ENCODE assay signal across 8 mouse cellular contexts in genomic region chr2:73312152-73313116, GRCm38 (mm10). TPM values are rescaled to one million over a fixed set of nuclear protein-coding genes. Genes with fewer than 3 reads are reported as not detected.
DNase-seq lines count a peak whose midpoint lies in the region; ATAC-seq and TF ChIP-seq lines count a peak whose summit lies in the region.

Gene Scrn3 (plus strand): TSS chr2:73312601.
Gene Cir1 (minus strand): TSS chr2:73312701.

- peak; percentile 89 for ATAC-seq in heart, embryonic 11.5 days (replicated peaks; ENCODE audit: insufficient number of reproducible peaks, low FRiP score, low TSS enrichment)
- ATAC-seq in kidney, embryonic 16.5 days (ENCODE audit: low FRiP score, low TSS enrichment) = peak; percentile 96

- H3K79me2 ChIP-seq in C2C12 (ENCODE audit: control insufficient read depth, insufficient read depth) (peaks cover 33% of the 10 kb centered on the region), myocyte (ENCODE audit: control insufficient read depth, insufficient read depth) (peaks cover 13% of the 10 kb centered on the region)
- no peaks in the 10 kb centered on the region; the same call in 1 of the 2 replicates for H3K79me2 ChIP-seq in liver, adult 2 months (ENCODE audit: control insufficient read depth, insufficient read depth, low read length)

- H3K36me3 ChIP-seq in C2C12 (ENCODE audit: control insufficient read depth, insufficient read depth) = peaks cover 19% of the 10 kb centered on the region
- H3K36me3 ChIP-seq in erythroblast, embryonic 14.5 days (ENCODE audit: control insufficient read depth) = peaks cover 60% of the 10 kb centered on the region
- peaks cover 5% of the 10 kb centered on the region; the same call in 1 of the 2 replicates for H3K36me3 ChIP-seq in heart, embryonic 11.5 days (ENCODE audit: control insufficient read depth, insufficient read depth, low read length)
- H3K36me3 ChIP-seq in kidney, embryonic 16.5 days (ENCODE audit: insufficient read depth, low read length) = peaks cover 16% of the 10 kb centered on the region
- H3K36me3 ChIP-seq in liver, adult 2 months (ENCODE audit: control insufficient read depth, insufficient read depth, low read length) = peaks cover 19% of the 10 kb centered on the region
- H3K36me3 ChIP-seq in myocyte (ENCODE audit: control insufficient read depth, insufficient read depth) = peaks cover 21% of the 10 kb centered on the region
- peaks cover 6% of the 10 kb centered on the region; the same call in 1 of the 2 replicates for H3K36me3 ChIP-seq in splenic B cell, adult 2 months (ENCODE audit: control insufficient read depth, insufficient read depth, low read length, poor library complexity, severe bottlenecking)

- peak; percentile 90 for TF ChIP-seq POLR2A in brain, embryonic 14.5 days (IDR thresholded peaks at IDR 0.05; ENCODE audit: borderline replicate concordance, extremely low read depth, insufficient read depth, insufficient read length, poor library complexity, severe bottlenecking)
- peak; percentile 87 for TF ChIP-seq POLR2A in liver, adult 2 months (IDR thresholded peaks at IDR 0.05; ENCODE audit: extremely low read depth, insufficient read depth, low read length)
- peak; percentile 95 for TF ChIP-seq POLR2A in myocyte (IDR thresholded peaks at IDR 0.05; ENCODE audit: insufficient read length, low read depth)

- peak within 1 kb of the TSS; percentile 86 for H3K27ac ChIP-seq in heart, embryonic 11.5 days (ENCODE audit: low read depth, low read length)
- H3K27ac ChIP-seq in kidney, embryonic 16.5 days (ENCODE audit: low read length) = peak within 1 kb of the TSS; percentile 88
- H3K27ac ChIP-seq in liver, adult 2 months (replicated peaks; ENCODE audit: insufficient read depth, low read depth, low read length) = peak within 1 kb of the TSS; percentile 82

- peak within 1 kb of the TSS; percentile 93 for H3K4me2 ChIP-seq in heart, embryonic 11.5 days
- H3K4me2 ChIP-seq in kidney, embryonic 16.5 days (replicated peaks; ENCODE audit: low read depth, low read length) = peak within 1 kb of the TSS; percentile 84
- H3K4me2 ChIP-seq in myocyte (ENCODE audit: low read depth) = peak within 1 kb of the TSS; percentile 73

- H3K4me3 ChIP-seq in C2C12 (ENCODE audit: insufficient read depth, poor library complexity, severe bottlenecking) = peak within 1 kb of the TSS; percentile 75
- H3K4me3 ChIP-seq in erythroblast, embryonic 14.5 days (replicated peaks) = peak within 1 kb of the TSS; percentile 90
- H3K4me3 ChIP-seq in heart, embryonic 11.5 days (ENCODE audit: low read depth, low read length) = peak within 1 kb of the TSS; percentile 89
- peak within 1 kb of the TSS; percentile 91 for H3K4me3 ChIP-seq in kidney, embryonic 16.5 days (ENCODE audit: low read length)
- H3K4me3 ChIP-seq in liver, adult 2 months (ENCODE audit: insufficient read depth, low read depth, low read length) = peak within 1 kb of the TSS; percentile 82
- peak within 1 kb of the TSS; percentile 97 for H3K4me3 ChIP-seq in myocyte

- no peaks in the 10 kb centered on the region for H3K27me3 ChIP-seq in C2C12 (ENCODE audit: control insufficient read depth, insufficient read depth, insufficient read length)
- H3K27me3 ChIP-seq in erythroblast, embryonic 14.5 days (ENCODE audit: control insufficient read depth) = no peaks in the 10 kb centered on the region
- H3K27me3 ChIP-seq in heart, embryonic 11.5 days (ENCODE audit: control insufficient read depth, insufficient read depth, low read length) = no peaks in the 10 kb centered on the region
- no peaks in the 10 kb centered on the region for H3K27me3 ChIP-seq in kidney, embryonic 16.5 days (ENCODE audit: insufficient read depth, low read length)
- H3K27me3 ChIP-seq in liver, adult 2 months (ENCODE audit: control insufficient read depth, insufficient read depth, low read length) = no peaks in the 10 kb centered on the region
- H3K27me3 ChIP-seq in myocyte (ENCODE audit: control insufficient read depth, insufficient read depth, insufficient read length) = no peaks in the 10 kb centered on the region
- no peaks in the 10 kb centered on the region for H3K27me3 ChIP-seq in splenic B cell, adult 2 months (ENCODE audit: control insufficient read depth, insufficient read depth, low read length, poor library complexity, severe bottlenecking)

- no peaks in the 10 kb centered on the region for H3K9me3 ChIP-seq in erythroblast, embryonic 14.5 days (ENCODE audit: control insufficient read depth, low read length)
- no peaks in the 10 kb centered on the region for H3K9me3 ChIP-seq in heart, embryonic 11.5 days (replicated peaks; ENCODE audit: control insufficient read depth, low read length)
- no peaks in the 10 kb centered on the region for H3K9me3 ChIP-seq in kidney, embryonic 16.5 days (ENCODE audit: low read length)

- H3K9ac ChIP-seq in heart, embryonic 11.5 days (ENCODE audit: low read depth, low read length) = peak within 1 kb of the TSS; percentile 90
- peak within 1 kb of the TSS; percentile 85 for H3K9ac ChIP-seq in kidney, embryonic 16.5 days (replicated peaks; ENCODE audit: low read length)
- H3K9ac ChIP-seq in liver, adult 2 months (ENCODE audit: low read depth, low read length) = peak within 1 kb of the TSS; percentile 89

- no peak for TF ChIP-seq CTCF in C2C12 (IDR thresholded peaks at IDR 0.05; ENCODE audit: control insufficient read depth, insufficient read depth, insufficient read length)
- no peak for TF ChIP-seq CTCF in brain, embryonic 14.5 days (IDR thresholded peaks at IDR 0.05; ENCODE audit: borderline replicate concordance, extremely low read depth, insufficient read depth, insufficient read length)
- no peak for TF ChIP-seq CTCF in liver, adult 2 months (IDR thresholded peaks at IDR 0.05; ENCODE audit: low read depth, low read length)

- H3K79me3 ChIP-seq in C2C12 (ENCODE audit: low read depth) = peaks cover 10% of the 10 kb centered on the region

- peak; percentile 100 for DNase-seq in brain, embryonic 14.5 days (ENCODE audit: low read depth)
- DNase-seq in liver, adult 2 months (ENCODE audit: extremely low read depth, low read depth, low spot score) = peak; percentile 94
- DNase-seq in splenic B cell, adult 2 months (ENCODE audit: low read depth, low spot score) = peak; percentile 98

- peaks cover 45% of the 10 kb centered on the region for H3K4me1 ChIP-seq in erythroblast, embryonic 14.5 days (ENCODE audit: control insufficient read depth)
- H3K4me1 ChIP-seq in heart, embryonic 11.5 days (ENCODE audit: control insufficient read depth, insufficient read depth, low read length) = peaks cover 4% of the 10 kb centered on the region
- peaks cover 16% of the 10 kb centered on the region for H3K4me1 ChIP-seq in kidney, embryonic 16.5 days (ENCODE audit: insufficient read depth, low read length)
- peaks cover 3% of the 10 kb centered on the region; the same call in 1 of the 2 replicates for H3K4me1 ChIP-seq in liver, adult 2 months (ENCODE audit: control insufficient read depth, insufficient read depth, low read length)

- under 1% methylated on average over 64 of the region's 64 CpGs for WGBS in heart, embryonic 11.5 days (ENCODE audit: insufficient replicate concordance)
- under 1% methylated on average over 64 of the region's 64 CpGs for WGBS in kidney, embryonic 16.5 days
- under 1% methylated on average over 64 of the region's 64 CpGs for WGBS in liver, adult 2 months

- H3ac ChIP-seq in C2C12 (ENCODE audit: control insufficient read depth, insufficient read length, low read depth) = peak within 1 kb of the TSS; percentile 75
- peak within 1 kb of the TSS; percentile 15 for H3ac ChIP-seq in myocyte (ENCODE audit: control insufficient read depth, insufficient read length)

TF ChIP-seq in C2C12, 6 proteins besides CTCF, POLR2A, EP300 and RAD21:
- TF ChIP-seq MYOD1 (IDR thresholded peaks at IDR 0.05; ENCODE audit: control insufficient read depth, insufficient read length, low read depth) (no peak), MAX (IDR thresholded peaks at IDR 0.05) (no peak), USF1 (IDR thresholded peaks at IDR 0.05; ENCODE audit: low read depth) (no peak), MYOG (IDR thresholded peaks at IDR 0.05; ENCODE audit: control insufficient read depth, extremely low read depth, insufficient read length) (no peak), FOSL1 (IDR thresholded peaks at IDR 0.05; ENCODE audit: insufficient read depth, low read length, poor library complexity, severe bottlenecking) (no peak), CEBPB (IDR thresholded peaks at IDR 0.05; ENCODE audit: low read depth) (no peak)

TF ChIP-seq in myocyte, 11 proteins besides CTCF, POLR2A, EP300 and RAD21:
- TF ChIP-seq POLR2AphosphoS2 (IDR thresholded peaks at IDR 0.05; ENCODE audit: insufficient read length, low read depth) (peak; percentile 92), CEBPB (IDR thresholded peaks at IDR 0.05; ENCODE audit: insufficient read depth, poor library complexity, severe bottlenecking) (no peak), MYOG (IDR thresholded peaks at IDR 0.05; ENCODE audit: control insufficient read depth in 1 of 3, insufficient read depth in 1 of 3, insufficient read length in 2 of 3, low read depth in 2 of 3) (peak in 1 of 3 experiments; percentile 23)

RNA-seq across cellular contexts. Expression of gene Scrn3, which starts in this region (rescaled TPM):
- polyA plus RNA-seq in C2C12 (2012; fragmentation: generic; extraction: Trizol) = 7.0 TPM
- 6.4 and 6.8 TPM in 2 replicates for polyA plus RNA-seq in brain, embryonic 14.5 days (2012; rRNA removed)
- polyA plus RNA-seq in erythroblast, embryonic 14.5 days (2012) = 0.56 and 1.1 TPM in 2 replicates
- polyA plus RNA-seq in heart, embryonic 11.5 days (2014; fragmentation: Nextera tagmentation; extraction: Ambion mirVana) = 12.5 and 17.5 TPM in 2 replicates
- 19.2 and 19.3 TPM in 2 replicates for polyA plus RNA-seq in kidney, embryonic 16.5 days (2015; fragmentation: Nextera tagmentation; extraction: Ambion mirVana)
- total RNA-seq in liver, adult 2 months (2014; rRNA removed) = 37.3 and 41.3 TPM in 2 replicates
- polyA plus RNA-seq in liver, adult 2 months (2012; rRNA removed) = 16.0 and 18.6 TPM in 2 replicates
- 10.7 TPM for polyA plus RNA-seq in myocyte (2012; fragmentation: generic; extraction: Trizol)

RNA-seq across cellular contexts. Expression of gene Cir1, which starts in this region (rescaled TPM):
- polyA plus RNA-seq in C2C12 (2012; fragmentation: generic; extraction: Trizol) (3.4 TPM), myocyte (2012; fragmentation: generic; extraction: Trizol) (6.6 TPM)
- 20.5 and 21.3 TPM in 2 replicates for polyA plus RNA-seq in brain, embryonic 14.5 days (2012; rRNA removed)
- polyA plus RNA-seq in erythroblast, embryonic 14.5 days (2012) = 9.0 and 9.7 TPM in 2 replicates
- polyA plus RNA-seq in heart, embryonic 11.5 days (2014; fragmentation: Nextera tagmentation; extraction: Ambion mirVana) = 17.1 and 17.6 TPM in 2 replicates
- polyA plus RNA-seq in kidney, embryonic 16.5 days (2015; fragmentation: Nextera tagmentation; extraction: Ambion mirVana) = 20.5 and 20.7 TPM in 2 replicates
- total RNA-seq in liver, adult 2 months (2014; rRNA removed) = 9.8 and 11.9 TPM in 2 replicates
- 2.0 TPM in 2 replicates for polyA plus RNA-seq in liver, adult 2 months (2012; rRNA removed)

Comparison
In these comparisons a context has a peak if more than half of its experiments do, and no peak if none do; other contexts are left out.
1. Peak in every context shown above with its lines: DNase-seq, ATAC-seq, H3K4me3 ChIP-seq and H3K27ac ChIP-seq.